Mouse (Mus musculus): ENCODE measurements at regions not wholly inside any gene's neighbourhood (a gene's known extent, or its start where the extent isn't known, plus 50 kb on each side); places are given as distances from the start of the nearest gene placed in this dataset.
"Not testable (repeated sequence)": the region's sequence is repeated elsewhere in the genome, so short reads cannot be mapped to it uniquely, and the experiment has no call there.

DNA sequence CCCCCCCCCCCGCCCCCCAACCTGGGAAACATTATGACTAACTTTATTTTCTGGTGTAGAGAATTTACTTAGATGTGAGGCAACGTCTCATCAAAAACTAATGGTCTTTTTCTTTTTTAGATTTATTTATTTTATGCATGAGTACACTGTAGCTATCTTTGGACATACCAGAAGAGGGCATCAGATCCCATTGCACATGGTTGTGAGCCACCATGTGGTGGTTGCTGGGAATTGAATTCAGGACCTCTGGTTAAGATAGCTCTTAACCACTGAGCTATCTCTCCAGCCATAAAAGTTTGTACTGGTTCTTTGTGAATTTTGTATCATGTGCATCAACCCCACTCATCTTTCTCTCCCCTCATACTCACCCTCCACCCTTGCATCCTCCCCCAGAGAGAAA is 847.3 kb downstream of the Robo1 start:
- H3K36me3 ChIP-seq (ENCODE audit: insufficient read depth, low read length), result no peaks in the 10 kb centered on the region
- H3K27me3 ChIP-seq (ENCODE audit: insufficient read depth, low read length), result no peaks in the 10 kb centered on the region
- H3K9me3 ChIP-seq (ENCODE audit: low read length), result no peaks in the 10 kb centered on the region
- no peaks in the 10 kb centered on the region for H3K4me1 ChIP-seq (replicated peaks; ENCODE audit: low read depth, low read length)
- no peak overlapping the region for H3K4me3 ChIP-seq (replicated peaks; ENCODE audit: low read length)
- TF ChIP-seq CTCF (conservative IDR thresholded peaks at IDR 0.05; ENCODE audit: low read length) (peak; percentile 60), POU5F1 (IDR thresholded peaks at IDR 0.05; ENCODE audit: borderline replicate concordance, low read length) (no peak)

DNA sequence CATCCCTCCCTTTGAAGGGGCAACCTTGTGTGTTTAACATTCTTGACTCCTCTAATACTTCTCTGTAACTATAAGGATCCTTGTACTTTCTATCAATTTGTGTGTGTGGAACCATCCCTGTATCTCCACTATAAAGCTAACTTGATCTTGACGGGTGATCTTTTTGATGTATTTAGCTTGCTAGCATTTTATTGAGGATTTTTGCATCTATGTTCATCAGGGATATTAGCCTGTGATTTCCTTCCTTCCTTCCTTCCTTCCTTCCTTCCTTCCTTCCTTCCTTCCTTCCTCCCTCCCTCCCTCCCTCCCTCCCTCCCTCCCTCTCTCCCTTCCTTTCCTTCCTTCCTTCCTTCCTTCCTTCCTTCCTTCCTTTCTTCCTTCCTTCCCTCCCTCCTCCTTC is 819.8 kb downstream of the Robo1 start:
- not testable (repeated sequence) for H3K36me3 ChIP-seq (ENCODE audit: insufficient read depth, low read length); H3K9me3 ChIP-seq (ENCODE audit: low read length); H3K4me1 ChIP-seq (replicated peaks; ENCODE audit: low read depth, low read length); H3K27me3 ChIP-seq (ENCODE audit: insufficient read depth, low read length); H3K4me3 ChIP-seq (replicated peaks; ENCODE audit: low read length)

DNA sequence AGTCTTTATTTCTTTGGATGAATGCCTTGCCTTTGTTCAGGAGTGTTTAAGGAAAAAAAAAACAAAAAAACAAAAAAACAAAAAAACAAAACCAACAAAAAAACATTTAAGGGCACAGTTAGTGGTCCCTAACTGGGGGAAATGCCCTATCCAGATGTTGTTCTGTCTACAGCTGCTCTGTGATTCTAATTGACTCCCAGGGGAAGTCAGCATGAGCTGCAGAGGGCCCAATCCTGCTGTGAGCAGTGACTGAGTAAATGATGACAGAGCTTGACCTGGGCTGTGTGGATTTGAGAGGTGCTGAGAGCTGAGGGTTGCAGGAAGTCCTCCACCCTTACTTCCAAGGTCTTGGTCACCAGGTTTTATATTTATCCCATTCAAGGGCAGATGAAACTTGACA is 812.5 kb downstream of the Robo1 start:
- 0 out of 2 replicates have a peak, but pooled peaks have one; percentile 29 for TF ChIP-seq POU5F1 (IDR thresholded peaks at IDR 0.05; ENCODE audit: borderline replicate concordance, low read length)
- TF ChIP-seq NANOG (IDR thresholded peaks at IDR 0.05; ENCODE audit: borderline replicate concordance, low read length), result peak; percentile 72
- no peak for TF ChIP-seq CTCF (conservative IDR thresholded peaks at IDR 0.05; ENCODE audit: low read length)
- Histone ChIP-seq H3K4me3 (replicated peaks; ENCODE audit: low read length) (no peak overlapping the region), H3K27me3 (ENCODE audit: insufficient read depth, low read length) (peaks cover 3% of the 10 kb centered on the region; the same call in 1 of the 2 replicates), H3K36me3 (ENCODE audit: insufficient read depth, low read length) (no peaks in the 10 kb centered on the region), H3K4me1 (replicated peaks; ENCODE audit: low read depth, low read length) (peaks cover 34% of the 10 kb centered on the region), H3K9me3 (ENCODE audit: low read length) (no peaks in the 10 kb centered on the region)

DNA sequence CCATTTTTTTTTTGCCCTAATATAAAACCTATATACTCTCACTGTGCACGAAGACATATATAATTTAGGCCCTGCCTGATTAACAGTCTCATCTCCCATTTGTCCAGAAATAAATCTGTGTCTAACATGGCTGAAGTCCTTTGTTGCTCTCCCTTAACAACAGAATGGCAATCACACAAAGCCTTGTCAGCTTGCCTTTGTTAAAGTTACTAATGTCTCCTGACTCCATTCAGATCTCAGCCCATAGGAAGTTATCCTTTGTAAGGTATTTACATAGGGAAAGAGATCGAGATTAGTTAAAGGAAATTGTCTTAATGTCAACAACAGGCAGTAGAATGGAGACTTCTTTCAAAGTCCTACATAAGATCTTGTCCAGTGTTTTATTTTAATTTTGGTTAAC is 809.2 kb downstream of the Robo1 start:
- Histone ChIP-seq H3K9me3 (ENCODE audit: low read length) (peaks cover 6% of the 10 kb centered on the region), H3K4me1 (replicated peaks; ENCODE audit: low read depth, low read length) (peaks cover 34% of the 10 kb centered on the region), H3K27me3 (ENCODE audit: insufficient read depth, low read length) (peaks cover 3% of the 10 kb centered on the region; the same call in 1 of the 2 replicates), H3K36me3 (ENCODE audit: insufficient read depth, low read length) (no peaks in the 10 kb centered on the region), H3K4me3 (replicated peaks; ENCODE audit: low read length) (no peak overlapping the region)
- TF ChIP-seq NANOG (IDR thresholded peaks at IDR 0.05; ENCODE audit: borderline replicate concordance, low read length), result peak; percentile 44; the same call in 1 of the 2 replicates
- TF ChIP-seq POU5F1 (IDR thresholded peaks at IDR 0.05; ENCODE audit: borderline replicate concordance, low read length), result no peak

DNA sequence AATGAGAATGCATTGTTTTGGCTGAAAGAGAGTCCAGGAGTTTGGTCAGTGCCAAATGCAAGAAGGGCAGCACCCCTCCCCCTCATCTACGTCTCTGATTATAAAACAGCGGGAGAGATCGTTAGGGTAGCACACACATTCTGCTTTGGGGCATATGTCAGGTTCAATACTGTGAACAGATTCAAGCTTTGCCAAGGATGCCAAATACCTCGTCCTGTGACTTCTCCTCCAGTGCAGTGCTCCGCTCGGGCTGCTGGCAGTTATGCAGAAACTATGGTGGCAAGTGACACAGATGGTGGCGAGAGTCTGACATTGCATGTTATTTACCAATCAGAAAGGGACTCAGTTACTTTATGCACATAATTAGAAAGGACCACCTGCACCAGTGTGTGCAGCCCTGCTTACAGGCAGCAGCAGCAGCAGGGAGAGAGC is 799.9 kb downstream of the Robo1 start:
- H3K36me3 ChIP-seq (ENCODE audit: insufficient read depth, low read length), result no peaks in the 10 kb centered on the region

DNA sequence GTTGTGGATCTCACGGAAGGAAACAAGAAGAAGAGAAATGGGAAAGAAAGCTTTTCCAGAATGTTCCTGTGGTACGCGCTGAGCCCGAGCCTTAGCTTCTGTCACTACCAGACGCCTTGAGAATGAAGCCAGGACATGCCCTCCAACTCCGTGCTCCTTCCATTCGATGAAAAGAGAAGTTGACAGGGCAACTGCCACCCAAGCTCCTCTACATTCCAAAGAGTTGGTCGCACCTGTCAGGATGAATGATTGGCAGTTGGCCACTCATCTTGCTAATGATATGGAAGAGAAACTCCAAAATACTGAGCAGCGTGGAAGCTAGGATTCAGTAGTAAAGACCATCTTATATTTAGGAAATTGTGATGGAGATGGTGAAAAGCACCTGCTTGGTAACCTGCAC is 799.5 kb downstream of the Robo1 start:
- no peak overlapping the region for H3K4me3 ChIP-seq (replicated peaks; ENCODE audit: low read length)
- no peaks in the 10 kb centered on the region for H3K4me1 ChIP-seq (replicated peaks; ENCODE audit: low read depth, low read length)
- H3K36me3 ChIP-seq (ENCODE audit: insufficient read depth, low read length), result no peaks in the 10 kb centered on the region
- H3K27me3 ChIP-seq (ENCODE audit: insufficient read depth, low read length), result no peaks in the 10 kb centered on the region
- peaks cover 1% of the 10 kb centered on the region; the same call in 1 of the 2 replicates for H3K9me3 ChIP-seq (ENCODE audit: low read length)
- TF ChIP-seq NANOG (IDR thresholded peaks at IDR 0.05; ENCODE audit: borderline replicate concordance, low read length) (no peak), POU5F1 (IDR thresholded peaks at IDR 0.05; ENCODE audit: borderline replicate concordance, low read length) (no peak), CTCF (conservative IDR thresholded peaks at IDR 0.05; ENCODE audit: low read length) (no peak)

More for the DNA sequence above, 799.9 kb downstream of the Robo1 start:
- H3K4me1 ChIP-seq (replicated peaks; ENCODE audit: low read depth, low read length), result no peaks in the 10 kb centered on the region
- H3K9me3 ChIP-seq (ENCODE audit: low read length), result peaks cover 5% of the 10 kb centered on the region
- no peak overlapping the region for H3K4me3 ChIP-seq (replicated peaks; ENCODE audit: low read length)
- no peaks in the 10 kb centered on the region for H3K27me3 ChIP-seq (ENCODE audit: insufficient read depth, low read length)
- TF ChIP-seq POU5F1 (IDR thresholded peaks at IDR 0.05; ENCODE audit: borderline replicate concordance, low read length) (no peak), CTCF (conservative IDR thresholded peaks at IDR 0.05; ENCODE audit: low read length) (no peak), NANOG (IDR thresholded peaks at IDR 0.05; ENCODE audit: borderline replicate concordance, low read length) (no peak)

DNA sequence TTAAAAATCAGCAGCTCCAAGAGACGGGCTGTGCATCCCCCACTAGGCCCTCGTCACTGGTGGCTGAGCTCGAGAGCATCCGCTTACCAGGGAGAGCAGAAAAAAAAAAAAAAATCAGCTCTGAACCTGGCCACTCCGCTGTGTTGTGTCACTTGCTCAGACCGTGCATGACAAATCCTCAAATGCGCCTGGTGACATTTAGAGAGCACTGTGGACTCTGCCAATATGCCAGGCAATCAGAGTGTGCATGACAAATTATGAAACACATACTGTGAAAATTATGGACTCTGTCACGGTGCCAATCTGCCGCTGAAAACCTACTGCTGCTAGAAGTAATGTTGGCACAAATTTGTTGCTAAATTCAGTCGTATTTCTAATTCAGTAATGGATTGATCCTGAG is 797.4 kb downstream of the Robo1 start:
- no peaks in the 10 kb centered on the region for H3K36me3 ChIP-seq (ENCODE audit: insufficient read depth, low read length)

DNA sequence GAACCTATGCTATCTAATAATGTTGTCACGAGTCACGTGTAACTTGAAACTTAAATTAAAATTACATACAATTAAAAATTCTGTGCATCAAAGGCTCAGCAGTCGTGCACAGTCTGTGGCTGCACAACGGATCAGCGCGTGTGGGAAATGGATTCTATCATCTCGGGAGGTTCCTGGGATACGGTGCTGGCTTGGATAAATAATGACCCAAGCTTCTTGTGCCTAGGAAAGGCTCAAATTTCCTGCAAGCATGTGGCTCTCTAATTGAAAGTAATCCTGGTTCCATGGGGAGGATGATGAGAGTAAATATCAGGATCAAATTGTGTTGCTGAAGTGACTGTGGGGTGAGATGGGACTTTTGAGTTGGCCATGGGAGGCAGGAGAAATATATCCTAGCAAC is 792.2 kb downstream of the Robo1 start:
- Histone ChIP-seq H3K4me3 (replicated peaks; ENCODE audit: low read length) (no peak overlapping the region), H3K4me1 (replicated peaks; ENCODE audit: low read depth, low read length) (peaks cover 24% of the 10 kb centered on the region), H3K9me3 (ENCODE audit: low read length) (peaks cover 5% of the 10 kb centered on the region), H3K27me3 (ENCODE audit: insufficient read depth, low read length) (no peaks in the 10 kb centered on the region), H3K36me3 (ENCODE audit: insufficient read depth, low read length) (no peaks in the 10 kb centered on the region)
- no peak for TF ChIP-seq NANOG (IDR thresholded peaks at IDR 0.05; ENCODE audit: borderline replicate concordance, low read length)

More for the DNA sequence above, 797.4 kb downstream of the Robo1 start:
- Histone ChIP-seq H3K9me3 (ENCODE audit: low read length) (no peaks in the 10 kb centered on the region), H3K4me1 (replicated peaks; ENCODE audit: low read depth, low read length) (no peaks in the 10 kb centered on the region), H3K4me3 (replicated peaks; ENCODE audit: low read length) (no peak overlapping the region), H3K27me3 (ENCODE audit: insufficient read depth, low read length) (no peaks in the 10 kb centered on the region)
- TF ChIP-seq POU5F1 (IDR thresholded peaks at IDR 0.05; ENCODE audit: borderline replicate concordance, low read length) (no peak), CTCF (conservative IDR thresholded peaks at IDR 0.05; ENCODE audit: low read length) (no peak), NANOG (IDR thresholded peaks at IDR 0.05; ENCODE audit: borderline replicate concordance, low read length) (no peak)

DNA sequence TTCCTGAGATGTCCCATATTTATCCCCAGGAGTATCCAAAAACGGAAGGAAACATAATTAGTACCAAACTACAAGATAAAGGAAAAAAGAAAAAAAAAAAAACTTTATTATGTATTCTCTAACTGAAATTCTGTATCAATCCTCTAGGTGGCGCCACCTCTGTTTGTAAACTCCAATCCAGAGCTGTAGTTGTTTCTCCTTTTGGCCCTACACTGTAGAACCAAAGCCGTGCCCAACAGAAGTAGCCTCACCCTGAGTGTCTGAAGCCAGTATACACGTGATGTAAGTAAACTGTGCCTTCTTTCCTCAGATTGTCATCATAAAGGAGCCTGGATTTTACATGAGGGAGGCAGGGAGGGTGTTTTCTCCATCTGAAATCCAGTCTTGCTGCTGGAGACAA is 790.7 kb downstream of the Robo1 start:
- TF ChIP-seq CTCF (conservative IDR thresholded peaks at IDR 0.05; ENCODE audit: low read length), result peak; percentile 13; the same call in 1 of the 2 replicates
- no peak for TF ChIP-seq POU5F1 (IDR thresholded peaks at IDR 0.05; ENCODE audit: borderline replicate concordance, low read length)
- TF ChIP-seq NANOG (IDR thresholded peaks at IDR 0.05; ENCODE audit: borderline replicate concordance, low read length), result no peak
- Histone ChIP-seq H3K9me3 (ENCODE audit: low read length) (peaks cover 5% of the 10 kb centered on the region), H3K4me3 (replicated peaks; ENCODE audit: low read length) (no peak overlapping the region), H3K36me3 (ENCODE audit: insufficient read depth, low read length) (no peaks in the 10 kb centered on the region), H3K4me1 (replicated peaks; ENCODE audit: low read depth, low read length) (peaks cover 39% of the 10 kb centered on the region), H3K27me3 (ENCODE audit: insufficient read depth, low read length) (no peaks in the 10 kb centered on the region; the same call in 1 of the 2 replicates)

Data from E14TG2a.4 (cell line).